Mouse (Mus musculus) embryonic fibroblast, embryonic 13.5 days (primary cell): ENCODE data around the gene Klf9.

Source experiments
- CTCF ChIP-seq: IDR thresholded peaks from 2 replicates; pipeline ENCODE4 v1.5.1; 2011; ENCODE audit warnings: mild to moderate bottlenecking, control low read depth, low read length, moderate library complexity, borderline replicate concordance; ENCODE audit not compliant: insufficient read depth
- POLR2A ChIP-seq: IDR thresholded peaks from 2 replicates; pipeline ENCODE4 v1.6.1; 2011; ENCODE audit warnings: low read depth, mild to moderate bottlenecking, control low read depth, low read length, moderate library complexity

DNA sequence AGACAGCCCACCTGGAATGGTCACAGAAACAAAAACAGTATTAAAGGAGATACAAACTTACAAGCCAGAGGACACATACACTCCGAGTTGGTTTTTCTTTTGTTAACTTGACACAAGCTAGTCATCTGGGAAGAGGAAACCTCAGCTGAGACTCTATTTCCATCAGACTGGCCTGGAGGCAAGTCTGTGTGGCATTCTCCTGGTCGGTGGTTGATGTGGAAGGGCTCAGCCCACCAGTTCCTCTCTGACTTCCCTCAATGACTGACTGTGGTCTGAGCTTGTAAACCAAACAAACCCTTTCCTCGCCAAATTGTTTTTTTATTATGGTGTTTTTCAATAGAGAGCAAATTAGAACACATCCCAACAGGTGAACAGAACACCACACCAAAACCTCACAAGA, 52.0 kb downstream of the Klf9 start:
- no peak for TF ChIP-seq CTCF
- no peak for TF ChIP-seq POLR2A
